Mouse (Mus musculus) forebrain, embryonic 12.5 days (tissue): Measurements from ENCODE around the gene Znhit3. TPM values are rescaled to one million over a fixed set of nuclear protein-coding genes. Genes with fewer than 3 reads are reported as not detected.
A peak's percentile ranks its signal among the peaks of the same experiment; 100 is the strongest.

Source experiments
- ATAC-seq: fragments of 200-750 bp; cut with Nextera tagmentation; 2 replicates; pipeline ENCODE4 v1.8.0; 2017; ENCODE audit warnings: moderate TSS enrichment; ENCODE audit not compliant: low FRiP score
- H3K27ac ChIP-seq: fragments of 300-500 bp; sonication (generic); 2 replicates; pipeline ENCODE4 v1.5.1; 2016; ENCODE audit warnings: mild to moderate bottlenecking
- H3K27me3 ChIP-seq: fragments of 300-500 bp; sonication (generic); 2 replicates; pipeline ENCODE4 v1.6.1; 2016; ENCODE audit warnings: mild to moderate bottlenecking
- H3K36me3 ChIP-seq: fragments of 300-500 bp; sonication (generic); replicated peaks from 2 replicates; pipeline ENCODE4 v1.6.1; 2016; ENCODE audit warnings: mild to moderate bottlenecking
- H3K4me1 ChIP-seq: fragments of 300-500 bp; sonication (generic); 2 replicates; pipeline ENCODE4 v1.6.1; 2016
- H3K4me2 ChIP-seq: fragments of 300-500 bp; sonication (generic); 2 replicates; pipeline ENCODE4 v1.6.1; 2016; ENCODE audit warnings: mild to moderate bottlenecking, moderate library complexity
- H3K4me3 ChIP-seq: fragments of 300-500 bp; sonication (generic); replicated peaks from 2 replicates; pipeline ENCODE4 v1.5.1; 2016; ENCODE audit warnings: mild to moderate bottlenecking
- H3K9ac ChIP-seq: fragments of 300-500 bp; sonication (generic); 2 replicates; pipeline ENCODE4 v1.6.1; 2016; ENCODE audit warnings: mild to moderate bottlenecking
- H3K9me3 ChIP-seq: fragments of 300-500 bp; sonication (generic); 2 replicates; pipeline ENCODE4 v1.6.1; 2016
- WGBS: fragments of 180-500 bp; shearing (Covaris S2); methylation state at CpG from one replicate; pipeline ENCODE4 v1.1.7; 2016; 5-methylcytosine and 5-hydroxymethylcytosine counted together
- polyA plus RNA-seq: library from polyadenylated mRNA; unstranded; fragments of >200 nt; fragmentation: Nextera tagmentation; extraction: Ambion mirVana; gene quantifications from 2 replicates; pipeline ENCODE4 v1.2.1, GENCODE M21; 2016

Znhit3 gene
- polyA plus RNA-seq, 1 experiment from 2014 or later: 65.9 TPM

DNA sequence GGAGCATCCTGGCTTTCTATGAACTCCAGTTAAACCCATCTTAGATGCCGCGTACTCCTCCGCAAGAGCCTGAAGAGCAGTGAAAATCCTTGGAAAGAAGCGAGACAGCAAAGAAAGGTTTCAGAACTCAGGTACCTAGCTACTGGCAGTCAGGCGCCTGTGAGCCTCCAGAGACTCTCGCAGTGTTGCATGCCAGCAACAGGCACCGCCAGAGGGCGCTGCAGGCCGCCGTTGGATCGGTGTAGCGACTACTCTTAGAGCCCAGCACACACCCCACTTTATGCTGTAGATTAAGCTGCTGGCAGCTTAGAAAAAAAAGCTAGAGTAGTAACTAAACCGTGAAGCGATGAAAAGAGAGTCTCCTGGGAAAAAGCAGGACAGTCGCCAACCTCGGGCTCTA, 2.3 kb upstream of the Znhit3 start:
- H3K4me2 ChIP-seq: peak overlapping the region; percentile 37
- no peak overlapping the region for H3K9ac ChIP-seq
- 0 out of 2 replicates have a peak, but pooled peaks cover 4% of the 10 kb centered on the region for H3K27me3 ChIP-seq
- ATAC-seq: no peak; the same call in 1 of the 2 replicates
- no peaks in the 10 kb centered on the region for H3K9me3 ChIP-seq
- no peak overlapping the region for H3K4me3 ChIP-seq
- H3K4me1 ChIP-seq: peaks cover 22% of the 10 kb centered on the region
- H3K36me3 ChIP-seq: peaks cover 6% of the 10 kb centered on the region
- 6% methylated on average over 16 of the region's 16 CpGs for WGBS
- H3K27ac ChIP-seq: no peak overlapping the region

- 55% methylated on average over 7 of the region's 7 CpGs for whole genome bisulfite sequencing
- peak overlapping the region; percentile 26; the same call in 1 of the 2 replicates for H3K9ac ChIP-seq
- H3K27ac ChIP-seq: no peak overlapping the region
These were observed 636 bp upstream of the Znhit3 start for GRCm38 (mm10) chr11:84916703-84917300.

GRCm38 (mm10) chr11:84914673-84915072, 1.5 kb downstream of the Znhit3 start:
- Histone ChIP-seq H3K4me1 (peaks cover 22% of the 10 kb centered on the region), H3K27me3 (0 out of 2 replicates have a peak, but pooled peaks cover 4% of the 10 kb centered on the region), H3K9ac (no peak overlapping the region), H3K36me3 (peaks cover 40% of the 10 kb centered on the region), H3K9me3 (no peaks in the 10 kb centered on the region), H3K4me2 (no peak overlapping the region), H3K27ac (no peak overlapping the region), H3K4me3 (0 out of 2 replicates have a peak overlapping the region, but pooled peaks have one; percentile 5)
- ATAC-seq: no peak
- WGBS: 81% methylated on average over 5 of the region's 5 CpGs

More at GRCm38 (mm10) chr11:84916703-84917300, 636 bp upstream of the Znhit3 start:
- no peak for ATAC-seq
- H3K4me2 ChIP-seq: peak overlapping the region; percentile 79
- 0 out of 2 replicates have a peak, but pooled peaks cover 4% of the 10 kb centered on the region for H3K27me3 ChIP-seq
- no peaks in the 10 kb centered on the region for H3K9me3 ChIP-seq
- H3K4me3 ChIP-seq: peak overlapping the region; percentile 95
- peaks cover 21% of the 10 kb centered on the region for H3K36me3 ChIP-seq
- peaks cover 22% of the 10 kb centered on the region for H3K4me1 ChIP-seq

DNA sequence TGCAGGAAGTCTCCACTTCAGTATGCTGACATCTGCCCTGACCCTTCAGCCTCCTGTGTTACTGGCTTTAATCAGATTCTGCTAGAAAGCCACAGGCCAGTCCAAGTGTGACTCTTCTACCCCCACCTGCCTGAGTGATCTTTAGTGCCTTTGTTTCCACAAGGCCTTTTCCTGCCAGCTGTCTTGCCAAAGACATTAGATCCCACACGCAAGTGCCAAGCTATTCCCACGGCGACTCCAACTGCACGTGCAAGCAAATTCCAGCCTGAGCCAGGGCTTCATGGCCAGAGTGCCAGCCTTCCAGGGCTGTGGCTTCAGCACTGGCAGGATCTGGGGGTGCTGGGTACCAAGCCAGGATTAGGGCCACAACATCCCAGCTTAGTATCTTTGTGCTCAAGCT, 5.8 kb downstream of the Znhit3 start:
- no peak overlapping the region for H3K4me2 ChIP-seq
- no peak overlapping the region for H3K27ac ChIP-seq
- H3K27me3 ChIP-seq: no peaks in the 10 kb centered on the region
- no peak for ATAC-seq
- WGBS: 86% methylated on average over 4 of the region's 4 CpGs
- no peak overlapping the region for H3K9ac ChIP-seq
- peaks cover 82% of the 10 kb centered on the region for H3K36me3 ChIP-seq
- no peak overlapping the region for H3K4me3 ChIP-seq
- no peaks in the 10 kb centered on the region for H3K9me3 ChIP-seq
- H3K4me1 ChIP-seq: peaks cover 14% of the 10 kb centered on the region

GRCm38 (mm10) chr11:84908480-84908879, 7.7 kb downstream of the Znhit3 start:
- no peaks in the 10 kb centered on the region for H3K9me3 ChIP-seq
- peaks cover 96% of the 10 kb centered on the region for H3K36me3 ChIP-seq
- H3K27ac ChIP-seq: no peak overlapping the region
- WGBS: 95% methylated on average over 6 of the region's 6 CpGs
- H3K4me1 ChIP-seq: no peaks in the 10 kb centered on the region
- no peaks in the 10 kb centered on the region for H3K27me3 ChIP-seq
- H3K4me2 ChIP-seq: no peak overlapping the region
- no peak for ATAC-seq
- no peak overlapping the region for H3K9ac ChIP-seq
- no peak overlapping the region for H3K4me3 ChIP-seq

- 86% methylated on average over 3 of the region's 3 CpGs for WGBS
- no peaks in the 10 kb centered on the region for H3K9me3 ChIP-seq
- H3K4me1 ChIP-seq: no peaks in the 10 kb centered on the region
- H3K36me3 ChIP-seq: peaks cover 98% of the 10 kb centered on the region
- no peak overlapping the region for H3K4me3 ChIP-seq
- H3K9ac ChIP-seq: no peak overlapping the region
- H3K4me2 ChIP-seq: no peak overlapping the region
- no peaks in the 10 kb centered on the region for H3K27me3 ChIP-seq
- ATAC-seq: no peak
- H3K27ac ChIP-seq: no peak overlapping the region
These were observed 9.1 kb downstream of the Znhit3 start for GRCm38 (mm10) chr11:84907081-84907480.

DNA sequence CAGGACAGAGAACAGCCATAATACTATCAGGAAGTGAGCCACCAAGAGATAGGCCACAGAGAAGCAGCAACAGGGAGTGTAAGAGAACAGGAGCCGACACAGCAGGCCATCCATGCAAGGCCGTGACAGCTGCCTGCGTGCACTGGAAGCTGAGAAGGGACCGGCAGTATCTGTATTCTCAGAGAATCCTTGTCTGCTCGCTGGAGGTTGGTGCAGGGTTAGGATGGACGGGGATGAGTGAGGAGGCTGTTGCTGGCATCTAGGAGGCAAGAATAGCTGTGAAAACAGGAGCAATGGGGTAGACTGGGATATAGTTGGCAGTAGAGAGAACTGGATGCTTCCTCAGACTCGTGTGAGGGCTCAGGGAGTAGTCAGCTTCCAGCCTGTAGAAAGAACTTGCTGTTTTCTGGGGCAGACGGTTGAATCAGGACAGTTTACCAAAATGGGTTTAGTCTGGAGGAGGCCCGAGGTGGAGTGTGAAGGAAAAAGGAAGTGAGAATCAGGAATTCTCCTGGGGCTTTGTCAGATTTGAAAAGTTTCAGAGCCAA, 11.5 kb downstream of the Znhit3 start:
- Histone ChIP-seq H3K9me3 (no peaks in the 10 kb centered on the region), H3K4me3 (no peak overlapping the region), H3K36me3 (peaks cover 98% of the 10 kb centered on the region), H3K27me3 (no peaks in the 10 kb centered on the region), H3K9ac (no peak overlapping the region), H3K4me2 (no peak overlapping the region), H3K27ac (no peak overlapping the region), H3K4me1 (no peaks in the 10 kb centered on the region)
- WGBS: 88% methylated on average over 9 of the region's 9 CpGs
- ATAC-seq: no peak

GRCm38 (mm10) chr11:84893113-84893512, 23.1 kb downstream of the Znhit3 start:
- no peak for ATAC-seq

GRCm38 (mm10) chr11:84891705-84892104, 24.5 kb downstream of the Znhit3 start:
- Histone ChIP-seq H3K4me3 (no peak overlapping the region), H3K4me1 (no peaks in the 10 kb centered on the region), H3K27ac (no peak overlapping the region), H3K36me3 (peaks cover 76% of the 10 kb centered on the region), H3K9me3 (no peaks in the 10 kb centered on the region), H3K27me3 (no peaks in the 10 kb centered on the region), H3K4me2 (no peak overlapping the region), H3K9ac (no peak overlapping the region)
- WGBS: 95% methylated on average over 7 of the region's 7 CpGs
- ATAC-seq: no peak

More at GRCm38 (mm10) chr11:84893113-84893512, 23.1 kb downstream of the Znhit3 start:
- H3K27me3 ChIP-seq: no peaks in the 10 kb centered on the region
- no peak overlapping the region for H3K4me2 ChIP-seq
- no peak overlapping the region for H3K27ac ChIP-seq
- H3K36me3 ChIP-seq: peaks cover 77% of the 10 kb centered on the region
- 90% methylated on average over 15 of the region's 15 CpGs for WGBS
- H3K9ac ChIP-seq: no peak overlapping the region
- H3K4me1 ChIP-seq: no peaks in the 10 kb centered on the region
- H3K4me3 ChIP-seq: no peak overlapping the region
- H3K9me3 ChIP-seq: no peaks in the 10 kb centered on the region

DNA sequence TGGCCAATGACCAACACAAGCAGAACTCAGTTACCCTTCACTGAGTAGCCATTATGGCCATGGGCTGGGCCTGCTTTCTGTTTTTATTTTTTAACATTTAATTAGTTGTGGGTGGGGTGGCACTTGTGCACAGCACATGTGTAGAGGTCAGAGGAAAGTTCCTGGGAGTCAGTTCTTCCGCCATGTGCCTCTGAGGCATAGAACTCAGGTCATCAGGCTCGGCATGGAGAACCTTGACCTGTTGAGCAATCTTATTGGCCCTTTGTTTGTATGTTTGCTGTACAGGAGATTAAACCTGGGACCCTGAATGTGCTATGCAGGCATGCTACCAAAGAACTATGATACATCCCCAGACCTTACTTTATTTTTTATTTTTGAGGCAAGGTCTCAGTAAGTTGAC, 26.7 kb downstream of the Znhit3 start:
- no peak overlapping the region for H3K4me2 ChIP-seq
- peaks cover 76% of the 10 kb centered on the region for H3K36me3 ChIP-seq
- ATAC-seq: no peak
- 91% methylated on average over 2 of the region's 2 CpGs for WGBS
- H3K4me1 ChIP-seq: no peaks in the 10 kb centered on the region
- H3K27ac ChIP-seq: no peak overlapping the region
- no peak overlapping the region for H3K4me3 ChIP-seq
- H3K27me3 ChIP-seq: no peaks in the 10 kb centered on the region
- no peak overlapping the region for H3K9ac ChIP-seq
- H3K9me3 ChIP-seq: no peaks in the 10 kb centered on the region

DNA sequence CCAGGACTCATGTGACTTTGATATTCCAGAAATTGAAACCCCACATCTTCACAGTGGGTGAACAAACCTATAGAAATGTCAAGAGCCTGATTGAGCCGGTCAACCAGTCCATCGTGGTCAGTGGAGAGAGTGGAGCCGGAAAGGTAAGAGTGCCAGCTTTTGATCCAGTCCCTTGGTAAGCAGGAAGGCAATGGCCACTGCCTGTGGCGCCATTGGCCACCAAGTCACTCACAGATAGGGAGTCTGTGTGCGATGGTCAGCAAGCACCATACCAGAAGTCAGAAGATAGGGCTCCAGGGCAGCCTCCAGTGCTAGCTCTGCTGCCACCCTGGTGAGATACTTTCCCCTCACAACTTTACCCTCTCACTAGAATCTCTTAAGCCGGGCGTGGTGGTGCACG, 28.1 kb downstream of the Znhit3 start:
- Histone ChIP-seq H3K4me2 (no peak overlapping the region), H3K4me3 (no peak overlapping the region), H3K27ac (no peak overlapping the region), H3K4me1 (no peaks in the 10 kb centered on the region), H3K9me3 (no peaks in the 10 kb centered on the region), H3K27me3 (no peaks in the 10 kb centered on the region), H3K36me3 (peaks cover 82% of the 10 kb centered on the region), H3K9ac (no peak overlapping the region)
- ATAC-seq: no peak
- WGBS: 96% methylated on average over 8 of the region's 8 CpGs

GRCm38 (mm10) chr11:84886767-84887511, 29.2 kb downstream of the Znhit3 start:
- ATAC-seq: no peak

More at GRCm38 (mm10) chr11:84886767-84887511, 29.2 kb downstream of the Znhit3 start:
- H3K27me3 ChIP-seq: no peaks in the 10 kb centered on the region
- H3K9ac ChIP-seq: no peak overlapping the region
- no peak overlapping the region for H3K27ac ChIP-seq
- H3K9me3 ChIP-seq: no peaks in the 10 kb centered on the region
- WGBS: 92% methylated on average over 11 of the region's 11 CpGs
- no peak overlapping the region for H3K4me3 ChIP-seq
- H3K4me2 ChIP-seq: no peak overlapping the region
- H3K4me1 ChIP-seq: no peaks in the 10 kb centered on the region
- H3K36me3 ChIP-seq: peaks cover 73% of the 10 kb centered on the region
